Mouse (Mus musculus): ENCODE results near the gene Sln.

- TF ChIP-seq ZC3H11A (IDR thresholded peaks at IDR 0.05; ENCODE audit: borderline replicate concordance, low read depth, low read length) (no peak), HCFC1 (IDR thresholded peaks at IDR 0.05; ENCODE audit: borderline replicate concordance, insufficient read depth, low read length) (no peak), MAFK (IDR thresholded peaks at IDR 0.05; ENCODE audit: insufficient read depth, low read depth, low read length) (no peak), CHD2 (IDR thresholded peaks at IDR 0.05; ENCODE audit: low read depth, low read length) (no peak), ZNF384 (IDR thresholded peaks at IDR 0.05; ENCODE audit: low read depth, low read length) (no peak)
Measured at GRCm38 (mm10) chr9:53857864-53858263, 7.9 kb downstream of the Sln start.

Data from ES-E14 (cell line).